Mouse (Mus musculus): ENCODE results near the gene Cort.
A peak's percentile ranks its signal among the peaks of the same experiment; 100 is the strongest.
"Not testable (repeated sequence)": the region's sequence is repeated elsewhere in the genome, so short reads cannot be mapped to it uniquely, and the experiment has no call there.

The Cort gene

GRCm38 (mm10) chr4:149147528-149147927, 21.0 kb upstream of the Cort start:
- DNase-seq (ENCODE audit: low read depth, low spot score) = no peak

DNA sequence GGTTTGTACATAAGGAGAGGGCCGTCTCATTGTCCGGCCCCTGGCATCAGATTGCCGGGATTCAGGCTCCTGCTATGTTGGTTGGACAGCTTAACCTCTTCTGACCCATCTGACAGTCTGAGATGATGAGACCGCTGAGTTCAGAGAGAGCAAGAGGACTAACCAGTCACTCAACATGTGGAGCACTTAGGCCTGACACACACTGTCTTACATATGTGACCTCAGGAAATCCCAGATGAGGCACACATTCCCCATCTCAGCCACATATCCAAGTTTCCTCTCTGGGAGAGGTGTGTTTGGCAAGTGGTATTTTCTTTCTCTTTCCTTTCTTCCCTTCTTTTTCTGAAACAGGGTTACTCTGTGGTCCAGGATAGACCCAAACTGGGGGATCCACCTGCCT, 18.6 kb upstream of the Cort start:
- no peak for DNase-seq (ENCODE audit: low read depth, low spot score)

DNA sequence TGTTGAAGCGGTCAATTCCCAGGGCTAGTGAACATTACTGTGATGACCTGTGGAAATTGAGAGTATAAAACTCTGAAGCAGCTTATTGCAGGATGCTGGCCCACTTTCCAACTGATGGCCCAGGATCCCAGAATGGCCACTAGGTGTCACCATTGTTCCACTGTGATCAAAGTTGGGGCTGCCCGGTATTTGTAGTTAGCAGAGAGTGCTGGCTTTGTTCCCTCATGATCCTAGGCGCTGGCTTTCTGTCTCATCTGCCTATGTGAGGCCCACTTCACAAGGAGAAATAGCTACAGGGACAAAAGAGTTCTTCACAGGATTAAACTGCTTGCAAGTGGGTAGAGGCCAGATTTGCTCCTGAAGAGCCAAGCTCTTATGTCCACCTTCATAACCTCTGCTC, 17.9 kb upstream of the Cort start:
- peak; percentile 85 for DNase-seq (ENCODE audit: low read depth, low spot score)

DNA sequence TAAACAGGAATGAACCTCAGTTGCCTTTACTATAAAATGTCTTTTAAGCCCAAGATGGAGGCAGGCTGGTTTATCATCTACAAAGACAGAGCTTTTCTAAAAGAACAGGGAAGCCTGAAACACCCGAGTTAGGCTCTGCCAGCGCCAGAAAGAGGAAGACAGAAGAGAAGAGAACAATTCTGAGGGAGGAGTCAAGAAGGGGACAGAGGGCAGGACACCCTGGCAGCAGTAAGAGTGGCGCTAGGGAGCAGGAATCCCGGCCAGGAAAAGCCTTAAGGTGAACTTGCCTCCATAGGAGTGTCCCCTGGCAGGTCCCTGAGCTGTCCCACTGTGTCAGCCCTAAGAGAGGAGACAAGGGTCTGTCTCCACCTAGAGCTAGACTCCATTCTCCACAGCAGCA, 17.0 kb upstream of the Cort start:
- no peak for DNase-seq (ENCODE audit: low read depth, low spot score)

- no peak for DNase-seq (ENCODE audit: low read depth, low spot score)
Observed at GRCm38 (mm10) chr4:149138515-149138914, 12.0 kb upstream of the Cort start.

DNA sequence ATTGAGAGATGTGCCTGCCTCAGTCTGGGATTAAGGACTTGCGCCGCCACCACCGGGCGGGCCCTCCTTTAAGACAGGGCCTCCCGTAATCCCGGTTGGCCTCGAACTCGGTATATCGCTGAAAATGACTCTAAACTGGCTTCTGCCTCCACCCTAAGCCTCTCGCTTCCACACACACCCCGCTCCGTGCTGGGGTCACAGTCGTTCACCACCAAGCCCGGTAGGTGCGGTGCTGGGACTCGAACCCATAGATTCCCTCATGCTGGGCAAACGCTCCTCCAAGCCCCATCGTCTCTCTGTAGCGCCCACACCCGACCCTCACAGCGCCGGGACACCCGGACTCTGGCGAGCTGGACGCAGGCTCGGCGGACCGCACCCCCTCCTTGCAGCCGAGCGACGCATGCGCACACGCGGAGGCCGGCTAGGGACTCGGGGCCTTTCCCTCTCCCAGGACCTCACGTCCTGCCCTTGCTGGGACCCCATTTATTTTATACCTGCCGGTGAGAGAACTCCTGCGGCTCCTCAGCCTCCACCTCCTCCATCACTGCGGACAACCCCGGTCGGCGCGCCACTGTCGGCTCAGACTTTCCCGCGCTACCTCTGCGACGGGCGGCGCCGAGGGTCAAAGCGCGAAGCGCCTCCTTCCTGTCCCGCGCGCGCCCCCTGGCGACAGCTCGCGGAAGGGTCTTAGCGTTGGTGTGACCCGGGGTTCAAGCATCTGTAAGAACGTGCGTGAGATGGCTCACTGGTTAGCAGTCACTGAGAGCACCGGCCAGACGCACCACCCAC, 10.6 kb upstream of the Cort start, which contains the start of gene Cenps:
TSS of gene Cenps (minus strand) at position 648 of the 789 bp plus-strand sequence.
- peak; percentile 97 for DNase-seq (ENCODE audit: low read depth, low spot score)

DNA sequence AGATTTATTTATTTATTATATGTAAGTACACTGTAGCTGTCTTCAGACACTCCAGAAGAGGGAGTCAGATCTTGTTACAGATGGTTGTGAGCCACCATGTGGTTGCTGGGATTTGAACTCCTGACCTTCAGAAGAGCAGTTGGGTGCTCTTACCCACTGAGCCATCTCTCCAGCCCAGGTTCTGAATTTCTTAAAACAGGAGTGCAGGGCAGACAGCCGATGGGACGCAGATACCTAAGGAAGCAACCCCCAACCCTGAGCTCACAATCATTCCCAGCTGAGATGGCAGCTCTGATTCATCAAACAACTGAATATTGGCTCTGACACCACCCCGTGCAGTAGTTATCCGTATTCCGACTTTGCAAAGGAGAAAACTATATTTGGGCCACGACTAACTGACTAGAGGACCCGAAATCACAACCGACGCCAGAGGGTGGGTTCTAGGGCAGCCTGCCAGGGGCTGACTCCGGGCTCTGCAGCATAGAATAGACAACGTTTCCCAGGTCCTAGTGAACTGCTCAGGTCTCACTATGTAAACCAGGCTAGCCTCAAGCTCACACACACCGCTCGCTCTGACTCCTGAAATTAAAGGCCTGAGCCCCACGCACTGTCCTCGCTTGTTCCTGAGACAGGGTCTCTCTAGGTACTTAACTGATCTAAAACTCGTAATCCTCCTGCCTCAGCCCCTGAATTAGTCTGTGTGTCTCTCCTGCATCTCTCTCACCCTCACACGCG, 9.7 kb upstream of the Cort start:
- no peak for DNase-seq (ENCODE audit: low read depth, low spot score)

DNA sequence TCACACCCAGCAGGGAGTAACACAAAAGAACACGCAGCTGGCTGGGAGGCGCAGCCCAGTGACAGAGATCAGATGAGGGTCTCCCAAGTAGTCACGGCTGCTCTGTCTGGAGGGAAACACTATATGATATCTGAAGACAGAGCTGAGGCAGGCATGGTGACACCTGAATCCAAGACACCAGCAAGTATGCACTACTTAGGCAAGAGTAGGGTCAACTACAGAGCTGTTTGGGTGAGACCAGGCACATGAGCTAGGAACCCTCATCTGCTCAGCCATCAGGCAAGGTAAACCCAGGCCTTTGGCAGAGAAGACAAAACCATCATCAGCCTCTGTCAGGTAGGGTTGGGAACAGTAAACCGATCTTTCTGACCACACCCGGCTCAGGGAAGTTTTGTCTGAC, 6.8 kb upstream of the Cort start:
- no peak for DNase-seq (ENCODE audit: low read depth, low spot score)

- DNase-seq (ENCODE audit: low read depth, low spot score) = no peak
Observed at GRCm38 (mm10) chr4:149131789-149132565, 5.4 kb upstream of the Cort start.

GRCm38 (mm10) chr4:149131021-149131752, 4.6 kb upstream of the Cort start:
- no peak for DNase-seq (ENCODE audit: low read depth, low spot score)

DNA sequence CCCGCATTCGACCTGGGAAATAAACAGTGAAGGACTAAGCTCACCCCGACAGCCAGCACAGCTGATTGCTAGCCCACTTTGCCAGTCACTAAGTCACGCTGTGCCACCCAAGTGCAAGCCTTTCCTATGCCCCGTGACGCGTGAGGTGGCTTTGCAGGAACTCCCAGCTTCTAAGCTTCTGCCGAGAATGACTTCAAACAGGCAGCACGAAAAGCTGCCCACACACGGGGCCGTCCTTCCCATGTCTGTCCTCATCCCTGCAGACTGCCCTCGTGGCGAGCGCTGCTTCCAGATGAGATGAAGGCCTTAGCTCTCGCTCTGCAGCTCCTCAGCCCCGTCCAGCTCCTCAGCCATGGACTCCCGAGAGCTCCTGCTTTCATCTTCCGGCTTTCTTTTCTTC, 1.9 kb upstream of the Cort start:
- DNase-seq (ENCODE audit: low read depth, low spot score) = no peak

GRCm38 (mm10) chr4:149126115-149126509, 451 bp downstream of the Cort start:
- no peak for DNase-seq (ENCODE audit: low read depth, low spot score)

DNA sequence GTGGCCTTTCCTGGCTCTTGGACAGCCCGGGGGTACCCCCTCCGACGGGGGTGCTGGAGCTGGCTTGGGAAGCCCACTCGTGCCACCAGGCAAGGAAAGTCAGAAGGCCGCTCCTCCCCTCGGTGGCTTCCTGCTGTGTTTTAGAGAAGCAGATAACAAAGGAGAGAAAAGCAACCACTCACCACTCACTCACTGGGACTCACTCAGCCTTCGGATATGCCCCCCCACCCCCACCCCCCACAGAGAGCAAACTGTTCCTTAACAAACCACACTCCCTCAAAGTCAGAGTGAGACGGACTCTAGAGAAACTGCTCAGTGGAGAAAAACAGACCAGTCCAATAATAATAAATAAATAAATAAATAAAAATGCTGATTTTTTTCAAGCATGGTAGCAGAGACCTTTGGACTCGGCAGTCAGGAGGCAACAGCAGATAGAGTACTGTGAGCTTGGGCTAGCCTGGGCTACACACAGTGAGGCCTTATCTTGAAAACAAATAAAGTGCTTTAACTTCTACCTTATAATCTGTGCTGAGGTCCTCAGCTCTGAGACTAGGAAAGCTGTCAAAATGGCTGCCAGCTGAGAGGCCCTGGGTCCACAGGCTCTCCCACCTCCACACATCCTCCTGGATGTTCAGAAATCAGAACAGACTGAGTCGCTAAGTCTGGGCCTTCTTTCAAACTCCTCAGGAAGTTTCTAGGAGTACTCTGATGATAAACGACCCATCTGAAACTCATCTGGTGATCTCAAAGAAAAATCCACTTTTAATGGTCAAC, 1.0 kb downstream of the Cort start:
- DNase-seq (ENCODE audit: low read depth, low spot score) = peak; percentile 94

GRCm38 (mm10) chr4:149123432-149123831, 3.1 kb downstream of the Cort start:
- DNase-seq (ENCODE audit: low read depth, low spot score) = peak; percentile 82

DNA sequence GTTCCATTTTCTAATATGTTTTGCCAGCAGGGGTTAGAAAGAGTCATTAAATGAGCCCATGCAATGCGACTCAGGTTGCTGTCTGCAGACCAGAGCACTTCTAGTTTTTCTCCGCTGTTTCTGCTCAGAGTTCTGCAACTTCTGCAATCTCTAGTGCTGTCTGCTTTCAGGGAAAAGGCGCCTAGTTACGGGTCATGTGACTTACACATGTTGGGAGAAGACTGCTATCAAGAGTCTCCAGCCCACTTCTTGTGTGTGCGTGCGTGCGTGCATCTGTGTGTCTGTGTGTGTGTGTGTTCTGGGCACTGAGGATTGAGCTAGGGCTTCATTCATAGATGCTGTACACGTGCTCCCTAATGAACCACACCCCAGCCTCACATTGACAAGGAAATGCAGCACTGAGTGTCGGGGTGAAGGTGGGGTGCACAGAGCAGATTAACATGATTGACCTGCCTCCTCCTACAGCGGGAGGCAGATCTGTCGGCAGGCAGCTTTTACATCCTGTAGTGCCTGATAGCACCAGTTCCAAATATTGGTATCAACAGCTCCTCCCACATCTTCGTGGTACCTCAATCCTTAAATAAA, 6.5 kb downstream of the Cort start:
- DNase-seq (ENCODE audit: low read depth, low spot score) = not testable (repeated sequence)

GRCm38 (mm10) chr4:149103875-149104561, 22.5 kb downstream of the Cort start, which contains the start of gene Dffa:
Dffa (plus strand) TSS chr4:149104146.
- DNase-seq (ENCODE audit: low read depth, low spot score) = peak; percentile 94

DNA sequence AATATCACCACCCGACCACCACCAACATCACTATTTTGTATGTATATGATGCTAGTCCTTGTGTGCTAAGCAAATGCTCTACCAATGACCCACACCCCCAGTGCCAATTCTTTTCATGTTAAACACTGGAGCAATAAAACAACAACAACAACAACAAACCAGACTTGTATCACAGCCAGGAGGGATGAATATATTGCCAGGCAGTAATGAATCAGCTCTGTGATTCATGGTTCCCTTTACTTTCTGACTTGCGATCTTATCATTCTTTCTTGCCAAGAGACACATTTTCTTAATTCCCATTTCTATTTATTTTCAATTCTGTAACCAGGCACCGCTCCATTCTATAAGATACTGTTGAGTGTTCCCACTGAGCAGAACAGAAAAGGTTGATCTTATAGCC, 25.1 kb downstream of the Cort start:
- DNase-seq (ENCODE audit: low read depth, low spot score) = no peak

- DNase-seq (ENCODE audit: low read depth, low spot score) = not testable (repeated sequence)
Observed at GRCm38 (mm10) chr4:149100449-149100848, 26.1 kb downstream of the Cort start.

- peak; percentile 94 for DNase-seq (ENCODE audit: low read depth, low spot score)
Observed at GRCm38 (mm10) chr4:149099369-149100017, 27.1 kb downstream of the Cort start, which contains the start of gene Pex14. Pex14 (minus strand) TSS chr4:149099876.

All from ZHBTc4 (cell line).